Comparison of ENCODE assay signal across 10 mouse cellular contexts in the genomic region with DNA sequence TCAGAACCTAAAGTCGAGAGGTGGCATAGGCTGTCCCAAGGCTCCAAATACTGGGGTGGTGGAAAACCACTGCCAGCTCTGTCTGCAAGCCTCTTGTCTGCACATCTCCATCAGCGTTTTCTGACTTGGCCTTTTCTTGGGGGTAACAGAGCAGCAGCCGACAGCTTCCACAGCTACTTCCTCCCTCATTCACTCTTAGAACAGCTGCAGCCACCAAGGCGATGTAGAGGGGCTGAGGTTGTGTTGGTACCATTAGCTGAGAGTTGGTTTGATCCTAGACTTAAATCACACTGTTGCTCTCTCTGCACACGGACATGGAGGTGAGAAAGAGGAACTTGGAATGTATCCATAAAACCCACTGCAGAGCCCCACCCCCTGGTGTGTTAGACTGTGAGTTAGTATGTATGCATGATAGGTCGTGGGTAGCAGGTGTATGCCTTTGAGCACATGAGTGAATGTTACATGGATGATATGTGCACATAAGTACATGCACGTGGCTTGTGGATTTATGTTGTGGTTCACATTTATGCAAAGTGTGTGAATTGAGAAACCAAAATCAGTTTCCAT. TPM values are rescaled to one million over a fixed set of nuclear protein-coding genes. Genes with fewer than 3 reads are reported as not detected.
DNase-seq lines count a peak whose midpoint lies in the region; ATAC-seq and TF ChIP-seq lines count a peak whose summit lies in the region.
"Had no signal": no experiment of that assay in that cellular context is flagged by ENCODE, and none has a peak within 500 bp of the region (broad histone marks: within the 10 kb centered on the region; RNA-seq: fewer than 3 reads in every experiment).

No protein-coding gene starts in this region.

- no peaks in the 10 kb centered on the region for H3K27me3 ChIP-seq in forebrain, embryonic 11.5 days (ENCODE audit: control insufficient read depth, insufficient read depth, low read length)
- H3K27me3 ChIP-seq in forebrain, embryonic 15.5 days: no peaks in the 10 kb centered on the region
- no peaks in the 10 kb centered on the region for H3K27me3 ChIP-seq in lung, postnatal 0 days (replicated peaks; ENCODE audit: insufficient read depth, low read length)
- H3K27me3 ChIP-seq: midbrain, embryonic 12.5 days had no signal

- no peak for TF ChIP-seq CTCF in lung, postnatal 0 days (IDR thresholded peaks at IDR 0.05)

- no peak overlapping the region for H3K4me2 ChIP-seq in forebrain, embryonic 11.5 days (ENCODE audit: low read depth, low read length, severe bottlenecking)
- H3K4me2 ChIP-seq in forebrain, embryonic 15.5 days (replicated peaks): no peak overlapping the region
- H3K4me2 ChIP-seq in lung, postnatal 0 days (replicated peaks; ENCODE audit: low read depth, low read length): no peak overlapping the region
- H3K4me2 ChIP-seq: heart, embryonic 11.5 days; midbrain, embryonic 12.5 days had no signal

- no peak for ATAC-seq in forebrain, embryonic 11.5 days (replicated peaks; ENCODE audit: low FRiP score)
- no peak for ATAC-seq in forebrain, embryonic 15.5 days (replicated peaks)
- no peak for ATAC-seq in lung, postnatal 0 days
- peak; percentile 72 for ATAC-seq in common myeloid progenitor, adult 5-6 weeks (replicated peaks; ENCODE audit: low read depth, poor library complexity, severe bottlenecking)
- peak; percentile 21; the same call in 1 of the 2 replicates for ATAC-seq in neutrophil, adult 5-6 weeks (ENCODE audit: extremely low read depth, insufficient number of reproducible peaks, low FRiP score, poor library complexity, severe bottlenecking)

- no peak overlapping the region for H3K27ac ChIP-seq in forebrain, embryonic 11.5 days (ENCODE audit: low read depth, low read length)
- no peak overlapping the region for H3K27ac ChIP-seq in forebrain, embryonic 15.5 days (replicated peaks)
- H3K27ac ChIP-seq in lung, postnatal 0 days (ENCODE audit: low read length): no peak overlapping the region
- H3K27ac ChIP-seq: midbrain, embryonic 12.5 days had no signal

- no peaks in the 10 kb centered on the region for H3K36me3 ChIP-seq in forebrain, embryonic 11.5 days (ENCODE audit: control insufficient read depth, insufficient read depth, low read length)
- no peaks in the 10 kb centered on the region for H3K36me3 ChIP-seq in forebrain, embryonic 15.5 days
- H3K36me3 ChIP-seq in lung, postnatal 0 days (ENCODE audit: insufficient read depth, low read length): no peaks in the 10 kb centered on the region
- H3K36me3 ChIP-seq: midbrain, embryonic 12.5 days had no signal

- H3K9ac ChIP-seq in forebrain, embryonic 11.5 days (ENCODE audit: low read length): no peak overlapping the region
- H3K9ac ChIP-seq in forebrain, embryonic 15.5 days (replicated peaks): no peak overlapping the region
- H3K9ac ChIP-seq in lung, postnatal 0 days (replicated peaks; ENCODE audit: low read depth): no peak overlapping the region
- H3K9ac ChIP-seq: midbrain, embryonic 12.5 days had no signal

- H3K4me1 ChIP-seq in forebrain, embryonic 11.5 days (replicated peaks; ENCODE audit: control insufficient read depth, insufficient read depth, low read length): no peaks in the 10 kb centered on the region
- H3K4me1 ChIP-seq in forebrain, embryonic 15.5 days: no peaks in the 10 kb centered on the region
- H3K4me1 ChIP-seq in lung, postnatal 0 days (ENCODE audit: insufficient read depth, low read depth, low read length): no peaks in the 10 kb centered on the region
- H3K4me1 ChIP-seq: midbrain, embryonic 12.5 days had no signal

- H3K4me3 ChIP-seq in forebrain, embryonic 11.5 days (ENCODE audit: low read depth, low read length): no peak overlapping the region
- no peak overlapping the region for H3K4me3 ChIP-seq in forebrain, embryonic 15.5 days
- no peak overlapping the region for H3K4me3 ChIP-seq in lung, postnatal 0 days (ENCODE audit: low read depth, low read length)
- H3K4me3 ChIP-seq: midbrain, embryonic 12.5 days had no signal

- WGBS in forebrain, embryonic 11.5 days: 87% methylated on average over 7 of the region's 7 CpGs
- 77% methylated on average over 7 of the region's 7 CpGs for WGBS in forebrain, embryonic 15.5 days
- 65% methylated on average over 7 of the region's 7 CpGs for WGBS in lung, postnatal 0 days

- DNase-seq in forebrain, embryonic 11.5 days (ENCODE audit: low spot score): peak; percentile 40
- DNase-seq in lung, postnatal 36 days: peak; percentile 28
- DNase-seq in lung, postnatal 0 days (ENCODE audit: low spot score): no peak
- no peak for DNase-seq in spleen, postnatal 10 days (ENCODE audit: low spot score in 2 of 2)
- DNase-seq in right cerebral cortex, postnatal 14 days: no peak

- TF ChIP-seq EP300 in lung, postnatal 0 days (IDR thresholded peaks at IDR 0.05): no peak

- H3K9me3 ChIP-seq in forebrain, embryonic 11.5 days (ENCODE audit: control insufficient read depth, low read length): no peaks in the 10 kb centered on the region
- no peaks in the 10 kb centered on the region for H3K9me3 ChIP-seq in forebrain, embryonic 15.5 days
- no peaks in the 10 kb centered on the region for H3K9me3 ChIP-seq in lung, postnatal 0 days (ENCODE audit: low read length)
- H3K9me3 ChIP-seq: midbrain, embryonic 12.5 days had no signal

RNA-seq across cellular contexts. Expression of a gene that starts 14.6 kb away (rescaled TPM):
- 78.9 and 85.3 TPM in 2 replicates for polyA plus RNA-seq in forebrain, embryonic 11.5 days (2014; fragmentation: Nextera tagmentation; extraction: Ambion mirVana)
- polyA plus RNA-seq in forebrain, embryonic 15.5 days (2015; fragmentation: Nextera tagmentation; extraction: Ambion mirVana): 80.6 and 87.5 TPM in 2 replicates
- 33.8 and 42.0 TPM in 2 replicates for polyA plus RNA-seq in lung, postnatal 0 days (2015; fragmentation: Nextera tagmentation; extraction: Ambion mirVana)
- total RNA-seq in common myeloid progenitor, adult 5-6 weeks (2017): 87.3 and 90.9 TPM in 2 replicates
- total RNA-seq in neutrophil, adult 5-6 weeks (2017): 47.8 and 57.1 TPM in 2 replicates

RNA-seq across cellular contexts. Expression of a gene that starts 31.9 kb away (rescaled TPM):
- polyA plus RNA-seq in forebrain, embryonic 11.5 days (2014; fragmentation: Nextera tagmentation; extraction: Ambion mirVana): 1.6 and 1.7 TPM in 2 replicates
- 0.55 and 0.87 TPM in 2 replicates for polyA plus RNA-seq in forebrain, embryonic 15.5 days (2015; fragmentation: Nextera tagmentation; extraction: Ambion mirVana)
- 1.8 and 2.3 TPM in 2 replicates for polyA plus RNA-seq in lung, postnatal 0 days (2015; fragmentation: Nextera tagmentation; extraction: Ambion mirVana)
- 3.4 and 7.0 TPM in 2 replicates for total RNA-seq in common myeloid progenitor, adult 5-6 weeks (2017)
- 2.1 and 3.5 TPM in 2 replicates for total RNA-seq in neutrophil, adult 5-6 weeks (2017)

Comparison
In these comparisons a context has a peak if more than half of its experiments do, and no peak if none do; other contexts are left out.
1. DNase-seq: peak in forebrain, embryonic 11.5 days (single experiment) and lung, postnatal 36 days (single experiment); none in lung, postnatal 0 days (single experiment), spleen, postnatal 10 days (0 of 2) and right cerebral cortex, postnatal 14 days (single experiment).
2. ATAC-seq: peak in common myeloid progenitor, adult 5-6 weeks (single experiment) and neutrophil, adult 5-6 weeks (single experiment); none in forebrain, embryonic 11.5 days (single experiment), forebrain, embryonic 15.5 days (single experiment) and lung, postnatal 0 days (single experiment).